Mouse (Mus musculus) adrenal gland, adult (tissue): ENCODE data around the gene Ggct.
"Not testable (repeated sequence)": the region's sequence is repeated elsewhere in the genome, so short reads cannot be mapped to it uniquely, and the experiment has no call there.

Experiments used
- DNase-seq, 2 experiments: peaks; one replicate each; pipeline ENCODE4 v3.0.0; 2022 to 2023; ENCODE audit warnings: low spot score in 1 of 2; ENCODE audit not compliant: inconsistent age in 2 of 2

The Ggct gene

DNA sequence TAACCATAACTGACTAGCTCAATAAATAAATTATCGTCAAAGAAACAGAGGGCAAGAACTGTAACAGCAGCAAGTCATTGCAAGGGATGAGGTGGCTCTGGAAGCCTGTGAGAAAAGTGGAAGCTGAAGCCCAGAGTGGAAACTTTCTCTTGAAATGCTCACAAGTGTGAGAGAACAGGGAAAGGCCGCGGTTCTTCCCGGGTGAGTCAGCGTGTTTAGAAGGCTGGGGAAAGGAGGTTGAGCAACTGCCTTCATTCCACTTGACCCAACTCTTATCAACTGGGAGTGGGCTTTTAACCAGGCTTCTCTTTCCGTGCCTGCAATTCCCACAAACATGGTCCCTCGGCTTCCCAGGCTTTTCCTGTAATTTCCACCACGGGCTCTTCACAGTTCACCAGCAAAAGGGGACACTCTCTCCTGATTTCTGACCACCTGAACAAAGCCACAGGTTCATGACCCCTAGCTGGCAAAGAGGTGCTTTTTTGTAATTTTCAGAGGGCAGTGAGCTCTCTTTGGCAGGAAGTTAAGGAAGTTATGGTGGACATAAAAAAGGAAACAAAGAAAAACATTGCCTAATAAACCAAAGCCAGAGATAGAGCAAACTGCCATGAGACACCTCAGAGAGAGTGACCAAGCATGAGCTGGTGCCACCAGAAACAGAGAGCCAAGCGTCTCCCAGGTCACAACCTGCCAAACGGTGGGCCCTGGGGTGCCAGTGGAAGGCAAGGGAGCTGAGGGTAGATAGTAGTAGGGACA is 37.9 kb downstream of the Ggct start:
- peak; percentile 47 to 84 for DNase-seq

- DNase-seq: not testable (repeated sequence)
Measured at GRCm38 (mm10) chr6:54953399-54953798, 39.4 kb downstream of the Ggct start.

GRCm38 (mm10) chr6:54952542-54952941 is 40.2 kb downstream of the Ggct start:
- no peak for DNase-seq

DNA sequence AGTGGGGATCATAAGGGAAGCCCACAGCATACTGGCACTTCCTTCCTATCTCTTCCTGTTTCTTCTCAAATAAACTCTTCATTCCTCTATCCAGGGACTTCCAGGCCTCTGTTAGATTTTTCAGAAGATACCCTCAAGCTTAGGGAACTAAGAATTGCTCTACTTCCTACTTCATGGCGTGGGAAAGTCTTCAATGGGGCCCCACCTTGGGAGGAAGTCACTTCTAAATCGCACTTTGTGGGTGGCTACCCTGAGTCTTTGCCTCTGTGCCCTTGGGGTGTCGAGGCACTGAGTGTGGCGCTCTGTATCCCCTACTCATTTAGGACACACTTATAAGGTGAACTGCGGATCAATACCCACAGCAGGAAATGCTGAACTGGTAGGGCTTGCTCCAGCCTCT is 44.1 kb downstream of the Ggct start:
- no peak for DNase-seq

GRCm38 (mm10) chr6:54946241-54946953 is 46.4 kb downstream of the Ggct start:
- DNase-seq: no peak

DNA sequence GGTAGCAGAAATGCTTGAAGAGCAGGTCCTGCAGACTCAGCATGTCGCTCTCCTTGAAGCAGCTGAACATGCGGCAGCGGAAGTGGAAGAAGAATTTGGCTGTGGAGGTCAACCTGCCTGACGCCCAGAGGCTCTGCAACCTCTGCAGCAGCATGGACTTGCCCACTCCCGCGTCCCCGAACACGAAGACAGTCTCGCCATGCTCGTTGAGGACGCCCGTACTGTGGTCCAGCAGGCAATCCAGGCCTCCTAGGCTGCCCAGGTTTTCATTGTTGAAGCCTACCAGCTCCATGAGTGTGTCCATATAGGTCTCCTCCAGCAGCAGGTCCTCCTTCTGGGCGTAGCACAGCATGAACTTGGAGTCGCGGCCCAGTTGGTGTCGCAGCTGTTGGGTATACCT is 48.2 kb downstream of the Ggct start:
- DNase-seq: no peak

- DNase-seq: no peak
Measured at GRCm38 (mm10) chr6:54943753-54944152, 49.0 kb downstream of the Ggct start.

DNA sequence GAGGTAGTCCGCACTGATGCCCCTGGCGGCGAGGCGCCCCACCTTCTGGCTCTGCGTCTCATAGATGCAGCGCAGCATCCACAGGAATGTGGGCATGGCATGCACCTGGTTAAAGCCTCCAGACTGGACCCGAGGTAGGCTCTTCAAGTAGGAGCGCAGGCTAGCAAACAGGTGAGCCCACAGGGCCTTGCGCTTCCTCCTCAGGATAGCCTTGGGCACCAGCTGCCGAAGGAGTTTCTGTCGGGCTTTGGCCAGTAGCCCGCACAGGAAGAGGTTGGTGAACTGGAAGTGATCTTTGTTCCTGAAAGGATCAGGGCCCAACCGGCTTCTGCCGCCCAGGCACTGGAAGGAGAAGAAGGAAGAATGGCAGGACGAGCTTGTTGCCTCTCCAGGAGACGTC is 49.5 kb downstream of the Ggct start:
- DNase-seq: no peak

DNA sequence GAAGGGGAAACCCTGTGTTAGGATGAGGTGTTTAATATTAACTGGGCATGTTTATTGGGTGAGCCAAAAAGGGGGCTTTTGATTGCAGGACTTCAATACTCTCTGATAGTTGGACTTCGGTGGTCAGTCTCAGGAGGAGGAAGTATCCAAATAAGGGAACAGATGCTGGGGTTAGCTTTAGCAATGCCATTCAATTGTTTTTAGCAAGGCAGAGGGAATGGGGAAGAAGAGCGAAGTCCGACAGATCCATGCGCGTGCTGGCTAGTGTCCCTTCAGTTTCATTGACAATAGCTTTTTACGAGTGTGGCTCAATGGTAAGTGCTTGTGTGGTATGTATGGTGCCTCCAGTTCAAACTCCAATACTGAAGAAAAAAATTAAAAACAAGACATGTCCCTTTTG is 51.6 kb downstream of the Ggct start:
- DNase-seq: no peak

DNA sequence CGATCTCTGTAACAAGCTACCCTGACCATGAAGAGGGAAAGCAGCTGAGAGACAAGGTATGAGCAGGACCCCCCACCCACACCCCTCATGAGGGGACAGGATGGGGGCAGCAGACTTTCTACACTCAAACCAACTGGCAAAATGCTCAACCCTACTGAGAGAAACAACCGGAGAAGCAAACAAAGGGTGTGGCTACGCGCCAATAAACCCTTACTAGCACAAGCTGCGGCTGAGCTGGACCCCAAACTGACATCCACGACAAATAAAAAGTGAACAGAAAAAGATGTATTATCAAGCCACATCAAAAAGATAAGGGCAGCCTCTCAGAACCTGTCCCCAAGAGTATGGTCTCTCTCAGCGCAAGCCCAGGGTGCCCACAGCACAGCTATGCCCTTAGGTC is 52.6 kb downstream of the Ggct start:
- no peak for DNase-seq

- peak; percentile 55 to 78 for DNase-seq
Measured at GRCm38 (mm10) chr6:54939631-54940030, 53.1 kb downstream of the Ggct start.

DNA sequence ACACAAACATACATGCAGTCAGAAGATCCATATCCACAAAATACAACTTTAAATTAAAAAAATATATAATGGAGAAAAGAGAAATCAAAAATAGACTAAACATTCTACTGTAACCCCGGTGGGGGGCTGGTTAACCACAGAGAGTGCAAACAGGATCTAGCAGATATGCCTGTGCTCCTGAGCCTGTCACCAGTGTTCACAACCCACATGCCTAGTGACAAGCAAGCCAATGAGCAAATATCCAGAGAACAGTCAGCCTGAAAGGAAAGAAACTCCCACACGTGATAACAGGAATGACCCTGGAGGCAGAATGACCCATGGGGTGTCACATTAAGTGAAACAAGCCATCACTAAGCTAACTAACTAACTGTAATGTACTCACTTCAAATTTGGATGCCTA is 56.3 kb downstream of the Ggct start:
- DNase-seq: no peak

DNA sequence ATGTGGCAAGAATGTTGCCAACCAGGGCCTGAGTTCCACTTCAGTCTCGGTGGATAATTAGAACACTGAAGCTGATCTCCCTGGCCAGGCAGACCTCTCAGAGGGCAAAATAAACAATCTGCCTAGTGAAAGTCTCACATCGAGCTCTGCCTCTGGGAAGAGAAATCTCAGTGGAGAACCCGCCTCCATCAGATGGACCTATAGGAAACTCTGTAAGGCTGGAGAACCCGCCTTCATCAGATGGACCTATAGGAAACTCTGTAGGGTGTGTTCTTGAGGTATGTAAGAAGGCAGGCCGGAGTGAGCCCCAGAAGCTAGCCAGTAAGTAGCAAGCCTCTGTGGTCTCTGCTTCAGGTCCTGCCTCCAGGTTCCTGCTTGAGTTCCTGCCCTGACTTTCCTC is 57.8 kb downstream of the Ggct start:
- no peak for DNase-seq

DNA sequence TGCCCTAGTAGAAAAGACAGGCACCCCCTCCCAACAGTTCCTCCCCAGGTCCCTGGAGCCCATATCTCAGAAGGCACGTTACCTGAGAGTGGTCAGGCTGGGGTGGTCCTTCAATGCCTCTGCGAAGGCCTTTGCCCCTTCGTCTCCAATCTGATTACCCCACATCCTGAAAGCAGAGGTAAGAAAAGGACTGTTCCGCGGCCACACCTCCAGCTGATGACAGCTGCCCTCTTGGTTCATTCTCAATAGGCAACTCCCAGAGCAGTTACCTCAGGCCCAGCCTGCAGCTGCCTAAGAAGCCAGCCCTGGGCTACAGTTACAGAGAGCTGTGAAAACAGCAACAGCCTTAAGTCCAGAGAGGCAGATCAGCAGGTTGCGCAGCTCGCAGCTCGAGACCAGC is 58.4 kb downstream of the Ggct start:
- no peak for DNase-seq

DNA sequence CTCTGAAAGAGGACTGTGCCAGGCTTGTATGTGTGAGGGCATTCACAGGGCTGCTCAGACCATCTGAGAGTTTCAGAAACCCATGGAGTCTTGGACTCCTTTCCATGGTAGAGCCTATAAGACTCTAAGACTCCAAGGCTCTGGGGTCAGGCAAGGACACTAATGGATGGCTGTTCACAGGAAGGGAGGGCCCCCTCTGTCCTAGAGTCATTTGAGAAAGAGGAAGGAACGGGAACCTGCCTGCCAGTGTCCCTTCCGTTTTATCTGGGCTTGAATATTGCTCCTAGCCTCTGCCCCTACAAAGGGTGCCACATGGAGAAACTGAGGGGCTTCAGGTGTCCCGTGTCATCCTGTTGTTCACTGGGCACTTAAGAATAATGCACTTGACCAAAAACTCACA is 58.9 kb downstream of the Ggct start:
- peak in 1 of 2 experiments; percentile 38 for DNase-seq

DNA sequence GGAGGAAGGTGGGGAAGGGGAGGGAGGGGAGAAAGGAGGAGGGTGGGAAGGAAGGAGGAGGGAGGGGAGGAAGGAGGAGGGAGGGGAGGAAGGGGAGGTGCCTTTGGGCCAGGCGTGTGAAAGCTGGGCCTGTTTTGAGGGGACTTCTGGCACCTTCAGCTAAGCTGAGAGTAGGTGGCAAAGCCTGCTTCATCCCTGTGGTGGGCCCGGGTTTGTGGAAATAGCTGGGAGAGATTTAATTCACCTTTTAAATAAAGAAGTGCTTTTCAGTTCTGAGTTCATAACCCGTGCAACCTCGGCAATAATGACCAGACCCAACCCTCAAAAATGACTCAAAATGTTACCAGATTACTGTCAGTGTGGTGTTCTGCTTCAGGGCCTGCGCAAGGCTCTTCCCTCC is 59.5 kb downstream of the Ggct start:
- DNase-seq: no peak
